Mouse (Mus musculus): ENCODE measurements around the gene Fmo1. TPM values are rescaled to one million over a fixed set of nuclear protein-coding genes. Genes with fewer than 3 reads are reported as not detected.

Gene Fmo1
- polyA plus RNA-seq, 1 experiment: 529 TPM

DNA sequence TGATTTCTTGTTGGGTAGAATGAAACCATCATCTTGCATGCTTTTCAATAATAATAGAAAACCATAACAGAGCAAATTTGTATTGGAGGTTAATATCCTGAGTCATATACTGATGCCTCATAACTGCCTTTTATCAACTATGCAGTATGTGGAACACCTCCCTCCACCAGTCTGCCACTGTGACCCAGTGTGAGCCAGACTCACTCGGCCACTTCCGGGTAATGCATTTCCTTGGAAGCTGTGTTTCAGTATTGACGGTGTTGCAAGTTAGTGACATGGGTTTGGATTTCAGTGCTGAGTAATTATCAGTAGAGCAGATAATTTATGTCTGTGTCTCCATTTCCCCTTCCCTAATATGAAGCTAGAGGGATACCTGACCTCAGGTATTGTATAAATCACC, 2.8 kb downstream of the Fmo1 start:
- Histone ChIP-seq H3K36me3 (ENCODE audit: control insufficient read depth, insufficient read depth, low read length) (no peaks in the 10 kb centered on the region), H3K4me1 (ENCODE audit: control insufficient read depth, insufficient read depth, low read length) (peaks cover 15% of the 10 kb centered on the region), H3K27me3 (replicated peaks; ENCODE audit: control insufficient read depth, insufficient read depth, low read length) (no peaks in the 10 kb centered on the region), H3K4me3 (ENCODE audit: insufficient read depth, low read depth, low read length) (no peak overlapping the region), H3K27ac (ENCODE audit: insufficient read depth, low read depth, low read length) (no peak overlapping the region)
- no peak for TF ChIP-seq CTCF (conservative IDR thresholded peaks at IDR 0.05; ENCODE audit: insufficient read depth, insufficient read length, low read depth, low read length)
- no peak for TF ChIP-seq POLR2A (IDR thresholded peaks at IDR 0.05; ENCODE audit: low read depth, low read length)
- WGBS: 39% methylated on average over 3 of the region's 3 CpGs
- no peak for DNase-seq

- Histone ChIP-seq H3K27ac (ENCODE audit: insufficient read depth, low read depth, low read length) (peak overlapping the region; percentile 30; the same call in 1 of the 2 replicates), H3K36me3 (ENCODE audit: control insufficient read depth, insufficient read depth, low read length) (peaks cover under 1% of the 10 kb centered on the region; the same call in 1 of the 2 replicates), H3K4me3 (ENCODE audit: insufficient read depth, low read depth, low read length) (no peak overlapping the region), H3K27me3 (replicated peaks; ENCODE audit: control insufficient read depth, insufficient read depth, low read length) (no peaks in the 10 kb centered on the region), H3K4me1 (ENCODE audit: control insufficient read depth, insufficient read depth, low read length) (peaks cover 13% of the 10 kb centered on the region)
- DNase-seq: peak; percentile 49
- TF ChIP-seq POLR2A (IDR thresholded peaks at IDR 0.05; ENCODE audit: low read depth, low read length) (no peak), CTCF (conservative IDR thresholded peaks at IDR 0.05; ENCODE audit: insufficient read depth, insufficient read length, low read depth, low read length) (no peak)
- WGBS: 23% methylated on average over 1 of the region's 1 CpGs
Measured at GRCm38 (mm10) chr1:162862328-162862727, 4.1 kb downstream of the Fmo1 start.

GRCm38 (mm10) chr1:162859996-162860605, 6.3 kb downstream of the Fmo1 start:
- 33% methylated on average over 9 of the region's 9 CpGs for WGBS
- Histone ChIP-seq H3K4me3 (ENCODE audit: insufficient read depth, low read depth, low read length) (peak overlapping the region; percentile 81; the same call in 1 of the 2 replicates), H3K36me3 (ENCODE audit: control insufficient read depth, insufficient read depth, low read length) (peaks cover 2% of the 10 kb centered on the region; the same call in 1 of the 2 replicates), H3K27ac (ENCODE audit: insufficient read depth, low read depth, low read length) (peak overlapping the region; percentile 47; the same call in 1 of the 2 replicates), H3K27me3 (replicated peaks; ENCODE audit: control insufficient read depth, insufficient read depth, low read length) (no peaks in the 10 kb centered on the region), H3K4me1 (ENCODE audit: control insufficient read depth, insufficient read depth, low read length) (peaks cover 17% of the 10 kb centered on the region)
- TF ChIP-seq CTCF (conservative IDR thresholded peaks at IDR 0.05; ENCODE audit: insufficient read depth, insufficient read length, low read depth, low read length) (no peak), POLR2A (IDR thresholded peaks at IDR 0.05; ENCODE audit: low read depth, low read length) (no peak)
- DNase-seq: peak; percentile 76

DNA sequence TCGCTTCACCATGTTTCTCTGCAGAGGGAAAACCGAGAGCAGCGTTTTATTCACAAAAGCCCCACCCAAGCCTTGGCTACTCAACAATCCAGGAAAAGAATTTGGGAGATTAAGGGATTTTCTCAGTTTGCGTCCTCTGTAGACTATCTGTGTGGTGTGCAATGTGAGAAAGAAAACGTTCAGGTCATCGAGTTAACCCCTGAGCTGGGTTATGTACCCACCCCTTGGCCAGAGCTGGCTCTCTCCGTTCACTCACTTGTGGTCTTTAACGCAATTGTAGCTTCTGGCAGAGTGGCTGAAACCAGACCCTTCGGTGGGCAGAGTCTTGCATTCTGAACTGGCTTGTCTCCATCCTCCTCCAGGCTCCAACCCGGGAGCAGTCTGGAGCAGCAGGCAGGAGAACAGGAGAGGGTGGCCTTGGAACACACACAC, 6.8 kb downstream of the Fmo1 start:
- WGBS: 44% methylated on average over 10 of the region's 10 CpGs
- Histone ChIP-seq H3K4me3 (ENCODE audit: insufficient read depth, low read depth, low read length) (peak overlapping the region; percentile 81), H3K27me3 (replicated peaks; ENCODE audit: control insufficient read depth, insufficient read depth, low read length) (no peaks in the 10 kb centered on the region), H3K27ac (ENCODE audit: insufficient read depth, low read depth, low read length) (peak overlapping the region; percentile 96), H3K36me3 (ENCODE audit: control insufficient read depth, insufficient read depth, low read length) (peaks cover 2% of the 10 kb centered on the region; the same call in 1 of the 2 replicates), H3K4me1 (ENCODE audit: control insufficient read depth, insufficient read depth, low read length) (peaks cover 12% of the 10 kb centered on the region)
- TF ChIP-seq CTCF (conservative IDR thresholded peaks at IDR 0.05; ENCODE audit: insufficient read depth, insufficient read length, low read depth, low read length) (no peak), POLR2A (IDR thresholded peaks at IDR 0.05; ENCODE audit: low read depth, low read length) (no peak)
- peak; percentile 61 for DNase-seq

- Histone ChIP-seq H3K27ac (ENCODE audit: insufficient read depth, low read depth, low read length) (peak overlapping the region; percentile 96), H3K4me3 (ENCODE audit: insufficient read depth, low read depth, low read length) (peak overlapping the region; percentile 81)
- 38% methylated on average over 12 of the region's 12 CpGs for WGBS
Measured at GRCm38 (mm10) chr1:162858748-162859130, 7.7 kb downstream of the Fmo1 start.

GRCm38 (mm10) chr1:162857766-162858747, 8.4 kb downstream of the Fmo1 start:
- Histone ChIP-seq H3K4me3 (ENCODE audit: insufficient read depth, low read depth, low read length) (peak overlapping the region; percentile 81), H3K27me3 (replicated peaks; ENCODE audit: control insufficient read depth, insufficient read depth, low read length) (no peaks in the 10 kb centered on the region), H3K36me3 (ENCODE audit: control insufficient read depth, insufficient read depth, low read length) (peaks cover 2% of the 10 kb centered on the region; the same call in 1 of the 2 replicates), H3K27ac (ENCODE audit: insufficient read depth, low read depth, low read length) (peak overlapping the region; percentile 96), H3K4me1 (ENCODE audit: control insufficient read depth, insufficient read depth, low read length) (peaks cover 17% of the 10 kb centered on the region; the same call in 1 of the 2 replicates)
- 41% methylated on average over 18 of the region's 18 CpGs for whole genome bisulfite sequencing
- DNase-seq: peak; percentile 89
- TF ChIP-seq CTCF (conservative IDR thresholded peaks at IDR 0.05; ENCODE audit: insufficient read depth, insufficient read length, low read depth, low read length) (no peak), POLR2A (IDR thresholded peaks at IDR 0.05; ENCODE audit: low read depth, low read length) (no peak)

More at GRCm38 (mm10) chr1:162858748-162859130, 7.7 kb downstream of the Fmo1 start:
- peak; percentile 79 for DNase-seq
- TF ChIP-seq POLR2A (IDR thresholded peaks at IDR 0.05; ENCODE audit: low read depth, low read length) (no peak), CTCF (conservative IDR thresholded peaks at IDR 0.05; ENCODE audit: insufficient read depth, insufficient read length, low read depth, low read length) (no peak)
- peaks cover 2% of the 10 kb centered on the region; the same call in 1 of the 2 replicates for H3K36me3 ChIP-seq (ENCODE audit: control insufficient read depth, insufficient read depth, low read length)
- H3K27me3 ChIP-seq (replicated peaks; ENCODE audit: control insufficient read depth, insufficient read depth, low read length): no peaks in the 10 kb centered on the region
- H3K4me1 ChIP-seq (ENCODE audit: control insufficient read depth, insufficient read depth, low read length): peaks cover 14% of the 10 kb centered on the region; the same call in 1 of the 2 replicates

All from kidney, adult 2 months (tissue).